Mouse (Mus musculus) thymus, postnatal 10 days (tissue): ENCODE measurements at regions not wholly inside any gene's neighbourhood (a gene's known extent, or its start where the extent isn't known, plus 50 kb on each side); places are given as distances from the start of the nearest gene placed in this dataset.

ENCODE experiments used
- DNase-seq, 2 experiments: peaks; one replicate each; pipeline ENCODE4 v3.0.0; 2021; ENCODE audit warnings: low spot score in 2 of 2

- no peak for DNase-seq
Observed at GRCm38 (mm10) chr8:126660658-126661316, 67.0 kb upstream of the Irf2bp2 start.

- no peak for DNase-seq
Observed at GRCm38 (mm10) chr8:126659691-126660657, 66.2 kb upstream of the Irf2bp2 start.

- no peak for DNase-seq
Observed at GRCm38 (mm10) chr8:126657546-126657945, 63.8 kb upstream of the Irf2bp2 start.

- no peak for DNase-seq
Observed at GRCm38 (mm10) chr8:126656554-126657260, 62.9 kb upstream of the Irf2bp2 start.

GRCm38 (mm10) chr8:126655565-126655964 lies 61.8 kb upstream of the Irf2bp2 start:
- DNase-seq, result no peak

- peak; percentile 54 to 57 for DNase-seq
Observed at GRCm38 (mm10) chr8:126654353-126654752, 60.6 kb upstream of the Irf2bp2 start.

- DNase-seq, result no peak
Observed at GRCm38 (mm10) chr8:126652151-126652550, 58.4 kb upstream of the Irf2bp2 start.

GRCm38 (mm10) chr8:126650945-126651344 lies 57.2 kb upstream of the Irf2bp2 start:
- no peak for DNase-seq

- no peak for DNase-seq
Observed at GRCm38 (mm10) chr8:126649305-126649704, 55.5 kb upstream of the Irf2bp2 start.

- DNase-seq, result no peak
Observed at GRCm38 (mm10) chr8:126647350-126647749, 53.6 kb upstream of the Irf2bp2 start.

- DNase-seq, result no peak
Observed at GRCm38 (mm10) chr8:126646604-126647311, 53.0 kb upstream of the Irf2bp2 start.

GRCm38 (mm10) chr8:126644179-126644578 lies 50.4 kb upstream of the Irf2bp2 start:
- no peak for DNase-seq
